Mouse (Mus musculus) ES-Bruce4 (cell line): ENCODE measurements around the gene Dnajc12.

Experiments
- CTCF ChIP-seq: IDR thresholded peaks from one replicate; pipeline ENCODE4 v1.8.1; 2011; ENCODE audit warnings: low read depth, low read length
- POLR2A ChIP-seq: IDR thresholded peaks from one replicate; pipeline ENCODE4 v1.8.1; 2011; ENCODE audit warnings: low read length; ENCODE audit not compliant: insufficient read depth

GRCm38 (mm10) chr10:63336901-63337300 is 45.3 kb upstream of the Dnajc12 start:
- TF ChIP-seq CTCF (no peak), POLR2A (no peak)
